ENCODE assay signal across 8 mouse cellular contexts in the genomic region with DNA sequence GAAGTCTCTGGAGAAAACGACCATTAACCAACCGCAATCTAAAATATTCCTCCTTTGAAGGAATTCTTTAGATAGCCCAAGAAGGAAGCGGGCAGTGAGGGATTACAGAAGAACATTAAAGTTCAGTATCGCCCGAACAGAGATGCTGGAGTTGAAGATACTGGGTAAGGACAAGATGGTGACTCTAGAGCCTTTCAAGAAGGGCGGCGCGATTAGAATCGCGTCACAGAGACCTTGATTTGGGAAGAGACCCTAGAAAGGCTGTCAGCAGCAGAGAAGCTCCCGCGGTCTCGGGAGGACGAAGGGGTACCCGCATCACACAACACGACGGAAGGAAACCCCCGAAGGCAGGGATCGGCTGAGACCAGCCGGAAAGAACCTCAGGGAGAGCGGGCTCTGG. TPM values are rescaled to one million over a fixed set of nuclear protein-coding genes. Genes with fewer than 3 reads are reported as not detected.
DNase-seq lines count a peak whose midpoint lies in the region; ATAC-seq and TF ChIP-seq lines count a peak whose summit lies in the region.

No protein-coding gene starts in this region.

- H3K4me3 ChIP-seq in kidney, embryonic 15.5 days (replicated peaks), result peak overlapping the region; percentile 64
- peak overlapping the region; percentile 94 for H3K4me3 ChIP-seq in bone marrow macrophage, adult 2 months (ENCODE audit: insufficient read depth, low read length)
- H3K4me3 ChIP-seq in hindbrain, embryonic 12.5 days, result peak overlapping the region; percentile 73
- H3K4me3 ChIP-seq in midbrain, embryonic 13.5 days (replicated peaks), result peak overlapping the region; percentile 63

- H3K9me3 ChIP-seq in kidney, embryonic 15.5 days (replicated peaks), result no peaks in the 10 kb centered on the region
- no peaks in the 10 kb centered on the region for H3K9me3 ChIP-seq in hindbrain, embryonic 12.5 days (replicated peaks)
- H3K9me3 ChIP-seq in midbrain, embryonic 13.5 days, result no peaks in the 10 kb centered on the region

- H3K4me1 ChIP-seq in kidney, embryonic 15.5 days, result peaks cover 27% of the 10 kb centered on the region
- H3K4me1 ChIP-seq in bone marrow macrophage, adult 2 months (ENCODE audit: control insufficient read depth, insufficient read depth, low read length), result peaks cover 11% of the 10 kb centered on the region
- peaks cover 19% of the 10 kb centered on the region for H3K4me1 ChIP-seq in hindbrain, embryonic 12.5 days
- H3K4me1 ChIP-seq in midbrain, embryonic 13.5 days (replicated peaks), result peaks cover 26% of the 10 kb centered on the region

- H3K36me3 ChIP-seq in kidney, embryonic 15.5 days, result peaks cover 25% of the 10 kb centered on the region
- peaks cover 13% of the 10 kb centered on the region; the same call in 1 of the 2 replicates for H3K36me3 ChIP-seq in hindbrain, embryonic 12.5 days
- peaks cover 16% of the 10 kb centered on the region for H3K36me3 ChIP-seq in midbrain, embryonic 13.5 days

- H3K27me3 ChIP-seq in kidney, embryonic 15.5 days, result peaks cover 14% of the 10 kb centered on the region
- H3K27me3 ChIP-seq in hindbrain, embryonic 12.5 days, result 0 out of 2 replicates have a peak, but pooled peaks cover 4% of the 10 kb centered on the region
- peaks cover 5% of the 10 kb centered on the region; the same call in 1 of the 2 replicates for H3K27me3 ChIP-seq in midbrain, embryonic 13.5 days

- no peak for ATAC-seq in kidney, embryonic 15.5 days (replicated peaks; ENCODE audit: low FRiP score)
- no peak for ATAC-seq in hindbrain, embryonic 12.5 days (ENCODE audit: low FRiP score)
- ATAC-seq in midbrain, embryonic 13.5 days, result no peak

- peak overlapping the region; percentile 68 for H3K9ac ChIP-seq in kidney, embryonic 15.5 days
- peak overlapping the region; percentile 76 for H3K9ac ChIP-seq in hindbrain, embryonic 12.5 days
- peak overlapping the region; percentile 74 for H3K9ac ChIP-seq in midbrain, embryonic 13.5 days (replicated peaks)

- WGBS in kidney, embryonic 15.5 days, result under 1% methylated on average over 21 of the region's 21 CpGs
- WGBS in hindbrain, embryonic 12.5 days, result 2% methylated on average over 21 of the region's 21 CpGs
- WGBS in midbrain, embryonic 13.5 days, result 3% methylated on average over 21 of the region's 21 CpGs

- no peak for DNase-seq in kidney, postnatal 25 days
- no peak for DNase-seq in left cerebral cortex, adult 9 months (ENCODE audit: low spot score in 2 of 2)
- DNase-seq in ovary, postnatal 10 days (ENCODE audit: low spot score), result no peak
- DNase-seq in spleen, postnatal 10 days (ENCODE audit: low spot score in 2 of 2), result no peak

- H3K27ac ChIP-seq in kidney, embryonic 15.5 days, result peak overlapping the region; percentile 70
- H3K27ac ChIP-seq in bone marrow macrophage, adult 2 months (ENCODE audit: insufficient read depth, low read depth, low read length), result peak overlapping the region; percentile 82
- peak overlapping the region; percentile 57; the same call in 1 of the 2 replicates for H3K27ac ChIP-seq in hindbrain, embryonic 12.5 days
- peak overlapping the region; percentile 70 for H3K27ac ChIP-seq in midbrain, embryonic 13.5 days

- peak overlapping the region; percentile 62 for H3K4me2 ChIP-seq in kidney, embryonic 15.5 days
- peak overlapping the region; percentile 68 for H3K4me2 ChIP-seq in hindbrain, embryonic 12.5 days (replicated peaks)
- H3K4me2 ChIP-seq in midbrain, embryonic 13.5 days (replicated peaks), result peak overlapping the region; percentile 67

- no peak for TF ChIP-seq POLR2A in bone marrow macrophage, adult 2 months (IDR thresholded peaks at IDR 0.05; ENCODE audit: borderline replicate concordance, low read depth, low read length)

- TF ChIP-seq CTCF in bone marrow macrophage, adult 2 months (IDR thresholded peaks at IDR 0.05; ENCODE audit: low read depth, low read length), result no peak

RNA-seq across cellular contexts. Expression of a gene that starts 0.4 kb away (rescaled TPM):
- polyA plus RNA-seq in kidney, embryonic 15.5 days (2015; fragmentation: Nextera tagmentation; extraction: Ambion mirVana), result 19.9 and 20.3 TPM in 2 replicates
- 4.7 and 5.5 TPM in 2 replicates for polyA plus RNA-seq in bone marrow macrophage, adult 2 months (2012; ENCODE audit: insufficient read depth, insufficient read length, missing spikeins)
- polyA plus RNA-seq in hindbrain, embryonic 12.5 days (2016; fragmentation: Nextera tagmentation; extraction: Ambion mirVana), result 14.0 and 15.8 TPM in 2 replicates
- polyA plus RNA-seq in midbrain, embryonic 13.5 days (2015; fragmentation: Nextera tagmentation; extraction: Ambion mirVana), result 12.8 and 14.7 TPM in 2 replicates

RNA-seq across cellular contexts. Expression of a gene that starts 3.9 kb away (rescaled TPM):
- 0.65 and 1.0 TPM in 2 replicates for polyA plus RNA-seq in kidney, embryonic 15.5 days (2015; fragmentation: Nextera tagmentation; extraction: Ambion mirVana)
- polyA plus RNA-seq in bone marrow macrophage, adult 2 months (2012; ENCODE audit: insufficient read depth, insufficient read length, missing spikeins), result not detected in 2 replicates
- polyA plus RNA-seq in hindbrain, embryonic 12.5 days (2016; fragmentation: Nextera tagmentation; extraction: Ambion mirVana), result 0.48 and 1.2 TPM in 2 replicates
- 1.2 and 1.3 TPM in 2 replicates for polyA plus RNA-seq in midbrain, embryonic 13.5 days (2015; fragmentation: Nextera tagmentation; extraction: Ambion mirVana)

RNA-seq across cellular contexts. Expression of a gene that starts 48.0 kb away (rescaled TPM):
- polyA plus RNA-seq in kidney, embryonic 15.5 days (2015; fragmentation: Nextera tagmentation; extraction: Ambion mirVana), result 44.6 and 45.8 TPM in 2 replicates
- polyA plus RNA-seq in bone marrow macrophage, adult 2 months (2012; ENCODE audit: insufficient read depth, insufficient read length, missing spikeins), result 18.3 and 20.6 TPM in 2 replicates
- 65.0 and 65.3 TPM in 2 replicates for polyA plus RNA-seq in hindbrain, embryonic 12.5 days (2016; fragmentation: Nextera tagmentation; extraction: Ambion mirVana)
- polyA plus RNA-seq in midbrain, embryonic 13.5 days (2015; fragmentation: Nextera tagmentation; extraction: Ambion mirVana), result 90.2 and 102 TPM in 2 replicates
